Mouse (Mus musculus) embryonic facial prominence, embryonic 10.5 days (tissue): ENCODE results near the gene Krtap10-10. TPM values are rescaled to one million over a fixed set of nuclear protein-coding genes. Genes with fewer than 3 reads are reported as not detected.
A peak's percentile ranks its signal among the peaks of the same experiment; 100 is the strongest.

Experiments
- DNase-seq: peaks from one replicate; pipeline ENCODE4 v3.0.0-alpha.2; 2017; ENCODE audit warnings: low spot score
- H3K27ac ChIP-seq: fragments of 300-500 bp; sonication (generic); replicated peaks from 2 replicates; pipeline ENCODE4 v1.5.1; 2016; ENCODE audit warnings: mild to moderate bottlenecking
- H3K27me3 ChIP-seq: fragments of 300-500 bp; sonication (generic); replicated peaks from 2 replicates; pipeline ENCODE4 v1.6.1; 2016; ENCODE audit warnings: low read depth, mild to moderate bottlenecking; ENCODE audit not compliant: poor library complexity, severe bottlenecking
- H3K36me3 ChIP-seq: fragments of 300-500 bp; sonication (generic); replicated peaks from 2 replicates; pipeline ENCODE4 v1.6.1; 2016; ENCODE audit warnings: mild to moderate bottlenecking, moderate library complexity
- H3K4me1 ChIP-seq: fragments of 300-500 bp; sonication (generic); 2 replicates; pipeline ENCODE4 v1.6.1; 2016
- H3K4me3 ChIP-seq: fragments of 300-500 bp; sonication (generic); 2 replicates; pipeline ENCODE4 v1.5.1; 2016; ENCODE audit warnings: mild to moderate bottlenecking, moderate library complexity
- H3K9me3 ChIP-seq: fragments of 300-500 bp; sonication (generic); 2 replicates; pipeline ENCODE4 v1.6.1; 2016; ENCODE audit warnings: mild to moderate bottlenecking
- WGBS: fragments of 180-500 bp; shearing (Covaris S2); methylation state at CpG from one replicate; pipeline ENCODE4 v1.1.7; 2016; 5-methylcytosine and 5-hydroxymethylcytosine counted together
- polyA plus RNA-seq: library from polyadenylated mRNA; unstranded; fragments of >200 nt; fragmentation: Nextera tagmentation; extraction: Ambion mirVana; gene quantifications from 2 replicates; pipeline ENCODE4 v1.2.1, GENCODE M21; 2016

Krtap10-10 gene
- polyA plus RNA-seq, 1 experiment from 2014 or later: not detected

- DNase-seq: no peak
- H3K27ac ChIP-seq: no peak overlapping the region
- H3K27me3 ChIP-seq: no peaks in the 10 kb centered on the region
- no peak overlapping the region for H3K4me3 ChIP-seq
- WGBS: 29% methylated on average over 4 of the region's 4 CpGs
- H3K4me1 ChIP-seq: no peaks in the 10 kb centered on the region
- H3K36me3 ChIP-seq: no peaks in the 10 kb centered on the region
- 0 out of 2 replicates have a peak, but pooled peaks cover 2% of the 10 kb centered on the region for H3K9me3 ChIP-seq
Measured at GRCm38 (mm10) chr10:77819203-77819602, 16.5 kb upstream of the Krtap10-10 start.

- Histone ChIP-seq H3K27ac (no peak within 1 kb of the TSS), H3K36me3 (no peaks in the 10 kb centered on the region), H3K4me3 (no peak within 1 kb of the TSS), H3K9me3 (0 out of 2 replicates have a peak, but pooled peaks cover 2% of the 10 kb centered on the region), H3K4me1 (no peaks in the 10 kb centered on the region), H3K27me3 (no peaks in the 10 kb centered on the region)
- no peak for DNase-seq
- WGBS: 78% methylated on average over 6 of the region's 6 CpGs
Measured at GRCm38 (mm10) chr10:77826951-77827350, 8.8 kb upstream of the Krtap10-10 start, which contains the start of gene Krtap10-4. TSS of gene Krtap10-4 (minus strand) at chr10:77827095.

GRCm38 (mm10) chr10:77839006-77839405 is 3.3 kb downstream of the Krtap10-10 start:
- Histone ChIP-seq H3K9me3 (peaks cover 12% of the 10 kb centered on the region), H3K27me3 (no peaks in the 10 kb centered on the region), H3K36me3 (no peaks in the 10 kb centered on the region), H3K4me1 (no peaks in the 10 kb centered on the region), H3K27ac (no peak overlapping the region), H3K4me3 (no peak overlapping the region)
- WGBS: 80% methylated on average over 6 of the region's 6 CpGs
- no peak for DNase-seq

DNA sequence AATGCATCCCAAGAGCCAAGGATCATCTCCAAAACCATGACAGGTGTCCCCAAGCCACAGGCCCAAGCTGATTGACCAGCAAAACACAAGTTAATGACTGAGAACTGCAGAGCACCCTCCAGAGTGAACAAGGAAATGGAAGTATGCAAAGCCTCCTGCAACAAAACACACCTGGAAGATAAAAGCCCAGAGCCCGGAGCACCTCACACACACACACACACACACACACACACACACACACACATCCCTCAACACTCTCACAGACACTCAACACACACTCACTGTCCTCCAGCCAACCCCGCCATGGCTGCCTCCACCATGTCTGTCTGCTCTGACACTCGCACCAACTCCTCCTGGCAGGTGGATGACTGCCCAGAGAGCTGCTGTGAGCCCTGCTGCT is 10.8 kb downstream of the Krtap10-10 start, which contains the start of gene Gm36176:
Gene Gm36176, plus strand, starts transcription at position 301 of the 400 bp plus-strand sequence.
- Histone ChIP-seq H3K4me1 (no peaks in the 10 kb centered on the region), H3K27ac (no peak within 1 kb of the TSS), H3K4me3 (no peak within 1 kb of the TSS), H3K36me3 (no peaks in the 10 kb centered on the region), H3K9me3 (peaks cover 22% of the 10 kb centered on the region), H3K27me3 (no peaks in the 10 kb centered on the region)
- WGBS: 77% methylated on average over 3 of the region's 3 CpGs
- DNase-seq: no peak

GRCm38 (mm10) chr10:77846961-77847360 is 11.2 kb downstream of the Krtap10-10 start:
- Histone ChIP-seq H3K36me3 (no peaks in the 10 kb centered on the region), H3K4me1 (no peaks in the 10 kb centered on the region), H3K27ac (no peak overlapping the region), H3K9me3 (peaks cover 22% of the 10 kb centered on the region), H3K4me3 (no peak overlapping the region), H3K27me3 (no peaks in the 10 kb centered on the region)
- WGBS: 16% methylated on average over 2 of the region's 2 CpGs
- DNase-seq: no peak

DNA sequence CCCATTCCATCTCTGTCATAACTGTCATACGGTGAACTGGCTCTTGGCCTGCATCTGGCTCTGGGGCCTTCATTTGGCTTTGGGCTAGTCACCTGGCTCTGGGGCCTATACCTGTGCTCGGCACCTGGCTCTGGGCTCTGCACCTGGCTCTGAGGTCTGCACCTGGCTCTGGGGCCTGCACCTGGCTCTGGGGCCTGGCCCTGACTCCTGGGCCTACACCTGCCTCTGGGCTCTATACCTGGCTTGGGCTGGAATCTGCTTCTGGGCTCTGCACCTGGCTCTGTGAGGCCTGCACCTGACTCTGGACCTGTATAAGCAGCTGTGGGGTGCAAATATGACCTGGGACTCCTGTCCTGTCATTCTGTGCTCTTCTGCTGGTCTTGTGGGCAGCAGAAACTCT is 11.8 kb downstream of the Krtap10-10 start:
- no peak for DNase-seq
- no peaks in the 10 kb centered on the region for H3K27me3 ChIP-seq
- no peaks in the 10 kb centered on the region for H3K36me3 ChIP-seq
- H3K4me3 ChIP-seq: no peak overlapping the region
- H3K9me3 ChIP-seq: peaks cover 22% of the 10 kb centered on the region
- H3K27ac ChIP-seq: no peak overlapping the region
- 74% methylated on average over 2 of the region's 2 CpGs for WGBS
- no peaks in the 10 kb centered on the region for H3K4me1 ChIP-seq

DNA sequence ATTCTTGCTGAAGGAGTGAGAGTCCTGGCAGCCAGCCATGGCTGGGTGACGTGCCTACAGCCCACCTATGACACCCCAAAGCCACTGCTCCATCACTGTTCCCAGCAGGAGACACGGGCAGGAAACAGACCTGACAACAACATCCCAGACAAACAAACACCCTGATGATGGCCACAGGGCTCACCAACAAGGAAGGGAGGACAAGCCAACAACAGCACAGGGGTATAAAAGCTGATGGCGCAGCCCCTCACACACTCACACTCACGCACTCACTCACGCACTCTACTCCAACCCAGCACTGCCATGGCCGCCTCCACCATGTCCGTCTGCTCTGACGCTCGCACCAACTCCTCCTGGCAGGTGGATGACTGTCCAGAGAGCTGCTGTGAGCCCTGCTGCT is 16.8 kb downstream of the Krtap10-10 start, which contains the start of gene Gm10318:
Gene Gm10318, plus strand, starts transcription at position 301 of the 400 bp plus-strand sequence.
- no peak within 1 kb of the TSS; the same call in 1 of the 2 replicates for H3K27ac ChIP-seq

DNA sequence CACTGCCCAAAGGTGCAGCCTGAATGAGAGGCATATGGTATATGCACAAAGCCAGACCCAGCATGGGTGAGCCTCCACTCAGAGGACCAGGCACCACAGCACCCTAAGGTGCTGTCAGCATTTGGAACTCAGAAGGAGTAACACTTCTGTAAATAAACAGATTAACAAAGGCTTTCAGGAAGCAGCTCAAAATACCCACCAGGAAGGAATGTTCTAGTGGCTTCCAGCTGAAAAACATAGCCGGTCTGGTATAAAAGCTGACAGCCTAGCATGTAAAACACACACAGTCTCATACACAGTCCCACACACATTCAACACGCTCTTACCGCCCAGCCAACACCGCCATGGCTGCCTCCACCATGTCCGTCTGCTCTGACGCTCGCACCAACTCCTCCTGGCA is 25.9 kb downstream of the Krtap10-10 start, which contains the start of gene Gm3285:
Gene Gm3285, plus strand, starts transcription at position 301 of the 400 bp plus-strand sequence.
- no peak for DNase-seq
- Histone ChIP-seq H3K27ac (no peak within 1 kb of the TSS), H3K36me3 (no peaks in the 10 kb centered on the region), H3K4me1 (peaks cover 10% of the 10 kb centered on the region), H3K9me3 (no peaks in the 10 kb centered on the region), H3K4me3 (no peak within 1 kb of the TSS), H3K27me3 (no peaks in the 10 kb centered on the region)
- WGBS: 46% methylated on average over 7 of the region's 7 CpGs

More for the DNA sequence above, 16.8 kb downstream of the Krtap10-10 start, which contains the start of gene Gm10318:
- 66% methylated on average over 9 of the region's 9 CpGs for WGBS
- Histone ChIP-seq H3K9me3 (peaks cover 6% of the 10 kb centered on the region; the same call in 1 of the 2 replicates), H3K27me3 (no peaks in the 10 kb centered on the region), H3K4me1 (no peaks in the 10 kb centered on the region), H3K4me3 (no peak within 1 kb of the TSS), H3K36me3 (no peaks in the 10 kb centered on the region)
- DNase-seq: no peak

- Histone ChIP-seq H3K27ac (peak overlapping the region; percentile 61; the same call in 1 of the 2 replicates), H3K36me3 (no peaks in the 10 kb centered on the region), H3K4me3 (peak overlapping the region; percentile 51), H3K27me3 (no peaks in the 10 kb centered on the region), H3K9me3 (no peaks in the 10 kb centered on the region), H3K4me1 (peaks cover 10% of the 10 kb centered on the region)
- DNase-seq: peak; percentile 71
- WGBS: 38% methylated on average over 14 of the region's 14 CpGs
Measured at GRCm38 (mm10) chr10:77864067-77864761, 28.5 kb downstream of the Krtap10-10 start.

GRCm38 (mm10) chr10:77864762-77865143 is 29.0 kb downstream of the Krtap10-10 start:
- Histone ChIP-seq H3K27ac (peak overlapping the region; percentile 61; the same call in 1 of the 2 replicates), H3K4me3 (peak overlapping the region; percentile 51), H3K36me3 (no peaks in the 10 kb centered on the region), H3K4me1 (peaks cover 10% of the 10 kb centered on the region), H3K9me3 (no peaks in the 10 kb centered on the region), H3K27me3 (no peaks in the 10 kb centered on the region)
- no peak for DNase-seq
- 26% methylated on average over 11 of the region's 11 CpGs for WGBS

- 14% methylated on average over 1 of the region's 1 CpGs for WGBS
- no peak overlapping the region for H3K4me3 ChIP-seq
- no peaks in the 10 kb centered on the region for H3K36me3 ChIP-seq
- peak; percentile 26 for DNase-seq
- H3K27ac ChIP-seq: no peak overlapping the region
- no peaks in the 10 kb centered on the region for H3K9me3 ChIP-seq
- no peaks in the 10 kb centered on the region for H3K27me3 ChIP-seq
- peaks cover 10% of the 10 kb centered on the region for H3K4me1 ChIP-seq
Measured at GRCm38 (mm10) chr10:77867546-77867945, 31.8 kb downstream of the Krtap10-10 start.

GRCm38 (mm10) chr10:77869651-77870050 is 33.9 kb downstream of the Krtap10-10 start:
- no peaks in the 10 kb centered on the region for H3K9me3 ChIP-seq
- H3K4me1 ChIP-seq: peaks cover 6% of the 10 kb centered on the region
- no peak overlapping the region for H3K27ac ChIP-seq
- H3K36me3 ChIP-seq: no peaks in the 10 kb centered on the region
- WGBS: 90% methylated on average over 7 of the region's 7 CpGs
- H3K27me3 ChIP-seq: no peaks in the 10 kb centered on the region
- H3K4me3 ChIP-seq: no peak overlapping the region
- no peak for DNase-seq

GRCm38 (mm10) chr10:77878985-77879384 is 43.2 kb downstream of the Krtap10-10 start:
- peak; percentile 15 for DNase-seq
- WGBS: 63% methylated on average over 6 of the region's 6 CpGs
- Histone ChIP-seq H3K36me3 (no peaks in the 10 kb centered on the region), H3K4me3 (no peak overlapping the region), H3K27ac (no peak overlapping the region), H3K27me3 (no peaks in the 10 kb centered on the region), H3K9me3 (no peaks in the 10 kb centered on the region), H3K4me1 (peaks cover 4% of the 10 kb centered on the region; the same call in 1 of the 2 replicates)
